Mouse (Mus musculus) heart, postnatal 25 days (tissue): ENCODE measurements around the gene Prcd. TPM values are rescaled to one million over a fixed set of nuclear protein-coding genes. Genes with fewer than 3 reads are reported as not detected.
"Not testable (repeated sequence)": the region's sequence is repeated elsewhere in the genome, so short reads cannot be mapped to it uniquely, and the experiment has no call there.

Experiments
- DNase-seq: peaks from one replicate; pipeline ENCODE4 v3.0.0; 2022; ENCODE audit warnings: low spot score
- intact Hi-C: fragments of 180-260 bp; cut with DNase I; formaldehyde crosslinking; loops from one replicate; pipeline ENCODE4 v1.15.1; 2025
- total RNA-seq, 2 experiments: library from RNA; stranded (reverse); gene quantifications; 2 replicates each; pipeline ENCODE4 v1.2.3; 2021

Prcd gene
- total RNA-seq, 2 experiments from 2014 or later, result 1.0 to 1.6 TPM

GRCm38 (mm10) chr11:116625081-116626000 is 28.0 kb upstream of the Prcd start:
- no peak for DNase-seq
- intact Hi-C loops, result no loop called here

GRCm38 (mm10) chr11:116626299-116627071 is 26.8 kb upstream of the Prcd start, which contains the start of gene Rhbdf2:
Gene Rhbdf2 (minus strand): TSS chr11:116627019.
- intact Hi-C loops, result no loop called here
- no peak for DNase-seq

- intact Hi-C loops, result loop anchor here (1.0 to 2.0 kb wide), 3 partner anchors 25 to 127 kb away; no protein-coding TSS in a partner anchor
Observed at GRCm38 (mm10) chr11:116627072-116628020, 26.0 kb upstream of the Prcd start.

GRCm38 (mm10) chr11:116628712-116629111 is 24.6 kb upstream of the Prcd start:
- intact Hi-C loops, result loop anchor here (1.0 to 2.0 kb wide), 4 partner anchors 26 to 128 kb away; no protein-coding TSS in a partner anchor

More at GRCm38 (mm10) chr11:116627072-116628020, 26.0 kb upstream of the Prcd start:
- no peak for DNase-seq

GRCm38 (mm10) chr11:116629472-116629871 is 23.9 kb upstream of the Prcd start:
- intact Hi-C loops, result loop anchor here (1.0 to 2.0 kb wide), 3 partner anchors 27 to 129 kb away; no protein-coding TSS in a partner anchor
- no peak for DNase-seq

More at GRCm38 (mm10) chr11:116628712-116629111, 24.6 kb upstream of the Prcd start:
- DNase-seq, result peak; percentile 65

GRCm38 (mm10) chr11:116630171-116630965 is 23.0 kb upstream of the Prcd start:
- intact Hi-C loops, result no loop called here
- no peak for DNase-seq

- DNase-seq, result no peak
- intact Hi-C loops, result no loop called here
Observed at GRCm38 (mm10) chr11:116632962-116633361, 20.4 kb upstream of the Prcd start.

- DNase-seq, intact Hi-C loops: not testable (repeated sequence)
Observed at GRCm38 (mm10) chr11:116636607-116637006, 16.7 kb upstream of the Prcd start.

- intact Hi-C loops, result loop anchor here (5.0 kb wide), 1 partner anchor 86 kb away; no protein-coding TSS in a partner anchor
- no peak for DNase-seq
Observed at GRCm38 (mm10) chr11:116641168-116641567, 12.2 kb upstream of the Prcd start.

- intact Hi-C loops, result loop anchor here (5.0 kb wide), 1 partner anchor 86 kb away; no protein-coding TSS in a partner anchor
- no peak for DNase-seq
Observed at GRCm38 (mm10) chr11:116641731-116642130, 11.6 kb upstream of the Prcd start.

GRCm38 (mm10) chr11:116642681-116643578 is 10.4 kb upstream of the Prcd start:
- peak; percentile 73 for DNase-seq
- intact Hi-C loops, result loop anchor here (1.0 to 5.0 kb wide), 4 partner anchors 28 to 165 kb away; no protein-coding TSS in a partner anchor

GRCm38 (mm10) chr11:116643579-116644224 is 9.6 kb upstream of the Prcd start:
- intact Hi-C loops, result loop anchor here (1.0 to 5.0 kb wide), 4 partner anchors 28 to 165 kb away; no protein-coding TSS in a partner anchor
- no peak for DNase-seq

GRCm38 (mm10) chr11:116644225-116645112 is 8.9 kb upstream of the Prcd start:
- intact Hi-C loops, result loop anchor here (5.0 kb wide), 1 partner anchor 83 kb away; no protein-coding TSS in a partner anchor
- DNase-seq, result no peak

- intact Hi-C loops, result no loop called here
- DNase-seq, result no peak
Observed at GRCm38 (mm10) chr11:116645446-116646110, 7.8 kb upstream of the Prcd start.

GRCm38 (mm10) chr11:116646136-116646535 is 7.2 kb upstream of the Prcd start:
- intact Hi-C loops, result no loop called here
- no peak for DNase-seq
